23 mouse cellular contexts compared by ENCODE assay signal in genomic region chr2:44124683-44125082, GRCm38 (mm10).
DNase-seq lines count a peak whose midpoint lies in the region; ATAC-seq lines count a peak whose summit lies in the region.
"Had no signal": no experiment of that assay in that cellular context is flagged by ENCODE, and none has a peak within 500 bp of the region (broad histone marks: within the 10 kb centered on the region; RNA-seq: fewer than 3 reads in every experiment).

No protein-coding gene starts in this region.

- H3K9me3 ChIP-seq in limb, embryonic 11.5 days (ENCODE audit: control insufficient read depth, low read length), result no peaks in the 10 kb centered on the region
- no peaks in the 10 kb centered on the region for H3K9me3 ChIP-seq in limb, embryonic 10.5 days (replicated peaks)
- no peaks in the 10 kb centered on the region for H3K9me3 ChIP-seq in embryonic facial prominence, embryonic 12.5 days
- H3K9me3 ChIP-seq in limb, embryonic 15.5 days, result no peaks in the 10 kb centered on the region
- no peaks in the 10 kb centered on the region for H3K9me3 ChIP-seq in hindbrain, embryonic 11.5 days (ENCODE audit: control insufficient read depth, low read length)
- H3K9me3 ChIP-seq: forebrain, embryonic 15.5 days; hindbrain, embryonic 13.5 days; liver, embryonic 15.5 days had no signal

- 32% methylated on average over 3 of the region's 3 CpGs for WGBS in limb, embryonic 11.5 days
- 51% methylated on average over 3 of the region's 3 CpGs for WGBS in limb, embryonic 10.5 days
- WGBS in embryonic facial prominence, embryonic 12.5 days, result 44% methylated on average over 3 of the region's 3 CpGs
- WGBS in limb, embryonic 15.5 days, result 41% methylated on average over 3 of the region's 3 CpGs
- WGBS in hindbrain, embryonic 11.5 days, result 86% methylated on average over 3 of the region's 3 CpGs

- no peak overlapping the region for H3K4me2 ChIP-seq in limb, embryonic 11.5 days (ENCODE audit: low read depth, severe bottlenecking)
- H3K4me2 ChIP-seq in embryonic facial prominence, embryonic 12.5 days (replicated peaks), result no peak overlapping the region
- no peak overlapping the region for H3K4me2 ChIP-seq in limb, embryonic 15.5 days
- H3K4me2 ChIP-seq in hindbrain, embryonic 11.5 days (replicated peaks; ENCODE audit: low read depth, low read length), result no peak overlapping the region
- H3K4me2 ChIP-seq: forebrain, embryonic 15.5 days; heart, embryonic 11.5 days; hindbrain, embryonic 13.5 days; liver, embryonic 15.5 days had no signal

- no peaks in the 10 kb centered on the region for H3K4me1 ChIP-seq in limb, embryonic 11.5 days (ENCODE audit: control insufficient read depth, insufficient read depth, low read length)
- H3K4me1 ChIP-seq in limb, embryonic 10.5 days, result peaks cover 19% of the 10 kb centered on the region
- H3K4me1 ChIP-seq in embryonic facial prominence, embryonic 12.5 days, result peaks cover 3% of the 10 kb centered on the region
- H3K4me1 ChIP-seq in limb, embryonic 15.5 days, result no peaks in the 10 kb centered on the region; the same call in 1 of the 2 replicates
- no peaks in the 10 kb centered on the region for H3K4me1 ChIP-seq in hindbrain, embryonic 11.5 days (replicated peaks; ENCODE audit: control insufficient read depth, insufficient read depth, low read length)
- H3K4me1 ChIP-seq: forebrain, embryonic 15.5 days; hindbrain, embryonic 13.5 days; liver, embryonic 15.5 days had no signal

- H3K27ac ChIP-seq in limb, embryonic 11.5 days (replicated peaks; ENCODE audit: low read depth, low read length), result no peak overlapping the region
- H3K27ac ChIP-seq in limb, embryonic 10.5 days, result no peak overlapping the region
- H3K27ac ChIP-seq in embryonic facial prominence, embryonic 12.5 days, result 0 out of 2 replicates have a peak overlapping the region, but pooled peaks have one; percentile 11
- peak overlapping the region; percentile 72 for H3K27ac ChIP-seq in limb, embryonic 15.5 days
- no peak overlapping the region for H3K27ac ChIP-seq in hindbrain, embryonic 11.5 days (ENCODE audit: low read depth, low read length)
- H3K27ac ChIP-seq: forebrain, embryonic 15.5 days; gastrocnemius, adult 2 months; hindbrain, embryonic 13.5 days; liver, embryonic 15.5 days had no signal

- H3K27me3 ChIP-seq in limb, embryonic 11.5 days (ENCODE audit: control insufficient read depth, insufficient read depth, low read length), result no peaks in the 10 kb centered on the region
- no peaks in the 10 kb centered on the region for H3K27me3 ChIP-seq in limb, embryonic 10.5 days (ENCODE audit: low read depth, poor library complexity, severe bottlenecking)
- H3K27me3 ChIP-seq in embryonic facial prominence, embryonic 12.5 days, result no peaks in the 10 kb centered on the region
- H3K27me3 ChIP-seq in limb, embryonic 15.5 days, result no peaks in the 10 kb centered on the region
- H3K27me3 ChIP-seq in hindbrain, embryonic 11.5 days (ENCODE audit: control insufficient read depth, insufficient read depth, low read length), result no peaks in the 10 kb centered on the region
- H3K27me3 ChIP-seq: forebrain, embryonic 15.5 days; hindbrain, embryonic 13.5 days; liver, embryonic 15.5 days had no signal

- H3K4me3 ChIP-seq in limb, embryonic 11.5 days (ENCODE audit: low read depth, low read length), result no peak overlapping the region
- no peak overlapping the region for H3K4me3 ChIP-seq in limb, embryonic 10.5 days
- no peak overlapping the region for H3K4me3 ChIP-seq in embryonic facial prominence, embryonic 12.5 days
- no peak overlapping the region for H3K4me3 ChIP-seq in limb, embryonic 15.5 days
- no peak overlapping the region for H3K4me3 ChIP-seq in hindbrain, embryonic 11.5 days (ENCODE audit: low read depth, low read length)
- H3K4me3 ChIP-seq: forebrain, embryonic 15.5 days; gastrocnemius, adult 2 months; hindbrain, embryonic 13.5 days; liver, embryonic 15.5 days had no signal

- DNase-seq in limb, embryonic 11.5 days (ENCODE audit: low spot score), result peak; percentile 29
- DNase-seq in limb, embryonic 10.5 days (ENCODE audit: low spot score), result no peak
- DNase-seq in forelimb bud, embryonic 11.5 days (ENCODE audit: low read depth, low spot score), result peak; percentile 63
- no peak for DNase-seq in hindbrain, embryonic 11.5 days (ENCODE audit: low spot score)
- DNase-seq: adrenal gland, postnatal 25 days; B cell, adult 2 months; cerebellum, adult 11-12 months; cerebellum, adult 9-11 months; gastrocnemius, adult 2 months; gastrocnemius, postnatal 36 days; heart, adult 18-20 months; heart, postnatal 36 days; kidney, adult 11 months; layer of hippocampus, postnatal 36 days; liver; lung, postnatal 4 days; midbrain, embryonic 14.5 days had no signal

- no peak for ATAC-seq in limb, embryonic 11.5 days (ENCODE audit: insufficient number of reproducible peaks, low FRiP score, low TSS enrichment, low read depth)
- ATAC-seq in embryonic facial prominence, embryonic 12.5 days (ENCODE audit: insufficient number of reproducible peaks, insufficient read depth, low FRiP score, low TSS enrichment), result no peak
- ATAC-seq in limb, embryonic 15.5 days (ENCODE audit: insufficient number of reproducible peaks, low FRiP score, low TSS enrichment, low read depth), result no peak
- ATAC-seq in hindbrain, embryonic 11.5 days (ENCODE audit: low FRiP score), result no peak
- ATAC-seq: forebrain, embryonic 15.5 days had no signal

- H3K9ac ChIP-seq in limb, embryonic 11.5 days (ENCODE audit: low read length), result no peak overlapping the region
- no peak overlapping the region for H3K9ac ChIP-seq in embryonic facial prominence, embryonic 12.5 days
- no peak overlapping the region for H3K9ac ChIP-seq in limb, embryonic 15.5 days
- H3K9ac ChIP-seq in hindbrain, embryonic 11.5 days (ENCODE audit: low read depth, low read length), result no peak overlapping the region
- H3K9ac ChIP-seq: forebrain, embryonic 15.5 days; hindbrain, embryonic 13.5 days; liver, embryonic 15.5 days had no signal

- no peaks in the 10 kb centered on the region for H3K36me3 ChIP-seq in limb, embryonic 11.5 days (ENCODE audit: control insufficient read depth, insufficient read depth, low read length)
- no peaks in the 10 kb centered on the region for H3K36me3 ChIP-seq in limb, embryonic 10.5 days
- no peaks in the 10 kb centered on the region for H3K36me3 ChIP-seq in embryonic facial prominence, embryonic 12.5 days
- no peaks in the 10 kb centered on the region for H3K36me3 ChIP-seq in limb, embryonic 15.5 days
- H3K36me3 ChIP-seq in hindbrain, embryonic 11.5 days (ENCODE audit: control insufficient read depth, insufficient read depth, low read length), result no peaks in the 10 kb centered on the region
- H3K36me3 ChIP-seq: forebrain, embryonic 15.5 days; hindbrain, embryonic 13.5 days; liver, embryonic 15.5 days had no signal

Comparison
In these comparisons a context has a peak if more than half of its experiments do, and no peak if none do; other contexts are left out.
1. DNase-seq: peak in limb, embryonic 11.5 days (single experiment) and forelimb bud, embryonic 11.5 days (single experiment); none in limb, embryonic 10.5 days (single experiment) and hindbrain, embryonic 11.5 days (single experiment).
2. H3K27ac ChIP-seq: peak in embryonic facial prominence, embryonic 12.5 days (single experiment) and limb, embryonic 15.5 days (single experiment); none in limb, embryonic 11.5 days (single experiment), limb, embryonic 10.5 days (single experiment) and hindbrain, embryonic 11.5 days (single experiment).